Mouse (Mus musculus): ENCODE data around the gene Rnf224.
"Not testable (repeated sequence)": the region's sequence is repeated elsewhere in the genome, so short reads cannot be mapped to it uniquely, and the experiment has no call there.

The Rnf224 gene

GRCm38 (mm10) chr2:25236614-25237013 lies at the start of gene Rnf224:
Rnf224 (minus strand) TSS chr2:25236787.
- in situ Hi-C loops (cut with MseI, MboI), result no loop called here

DNA sequence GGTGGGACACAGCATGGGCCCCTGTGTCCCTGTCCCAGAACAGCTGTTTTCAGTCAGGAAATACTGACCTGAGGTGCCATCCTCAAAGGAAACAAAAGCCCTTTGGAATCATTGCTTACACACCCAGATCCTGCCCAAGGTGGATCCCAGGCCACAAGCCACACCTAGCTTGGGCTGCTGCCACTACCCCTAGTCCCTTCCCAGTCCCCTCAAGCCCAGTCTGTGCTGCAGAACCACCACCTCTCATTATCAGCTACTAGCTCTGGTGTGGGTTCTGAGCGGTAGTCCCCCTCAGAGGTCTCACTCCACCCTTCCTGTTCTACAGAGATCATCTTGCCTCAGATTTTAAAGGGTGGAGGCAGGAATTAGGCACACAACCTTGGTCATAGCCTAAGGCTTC lies 49.7 kb upstream of the Rnf224 start:
- in situ Hi-C loops (cut with MseI, MboI), result no loop called here

DNA sequence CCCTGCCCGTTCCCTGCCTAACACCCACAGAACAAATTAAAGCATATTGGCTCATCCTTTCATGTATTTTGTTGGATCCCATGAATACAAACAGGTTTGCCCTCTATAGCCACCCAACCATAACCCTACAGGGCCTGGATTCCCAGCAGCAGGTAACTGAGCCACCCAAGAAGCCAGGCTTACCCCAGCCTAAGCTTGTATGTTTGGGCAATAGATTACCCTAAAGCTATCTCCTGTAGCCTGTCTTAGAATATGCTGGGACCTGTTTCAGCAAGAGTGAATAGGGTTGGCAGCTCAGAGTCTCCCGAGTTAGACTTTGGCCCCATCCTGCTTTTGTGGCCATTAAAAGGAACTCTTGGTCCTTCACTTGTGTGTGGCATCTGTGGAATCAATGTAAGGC lies 49.0 kb upstream of the Rnf224 start:
- in situ Hi-C loops (cut with MseI, MboI), result no loop called here

DNA sequence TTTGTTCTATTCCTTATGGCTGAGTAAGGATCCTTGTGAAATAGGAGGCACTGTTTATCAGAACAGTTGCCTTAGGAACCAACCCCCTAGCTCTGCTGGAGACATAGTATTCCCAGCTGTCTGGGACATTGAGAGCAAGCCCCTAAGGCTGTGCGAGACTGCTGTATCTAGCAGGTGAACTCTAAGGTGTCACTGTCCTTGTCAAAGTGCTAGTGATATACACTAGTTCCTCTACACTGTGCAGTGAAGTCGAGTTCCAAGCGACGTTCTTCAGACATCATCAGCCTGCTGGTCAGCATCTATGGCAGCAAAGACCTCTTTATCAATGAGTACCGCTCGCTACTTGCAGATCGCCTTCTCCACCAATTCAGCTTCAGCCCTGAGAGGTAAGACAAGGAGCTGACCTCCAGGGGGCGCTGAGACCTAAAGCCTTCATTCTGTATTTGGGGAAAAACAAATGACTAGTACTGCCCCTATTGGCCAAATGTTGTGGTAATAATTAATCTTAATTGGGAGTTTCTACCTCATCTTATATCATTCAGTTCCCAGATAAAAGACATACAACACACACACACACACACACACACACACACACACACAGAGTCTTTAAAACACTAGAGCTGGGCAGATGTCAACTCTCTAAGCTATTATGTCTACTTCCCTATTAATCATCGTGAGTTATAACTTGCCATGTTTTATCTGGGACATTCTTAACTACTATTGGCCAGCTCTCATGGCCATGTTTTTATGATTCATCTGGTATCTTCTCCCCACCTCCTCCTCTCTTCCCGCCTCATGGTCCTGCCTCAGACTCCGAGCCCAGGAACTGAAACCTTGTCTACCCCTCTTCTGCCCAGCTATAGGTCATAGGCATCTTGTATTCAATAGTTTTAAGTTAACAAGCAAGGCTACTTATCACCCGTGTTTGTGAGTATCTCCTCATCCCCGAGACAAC lies 42.6 kb upstream of the Rnf224 start:
- in situ Hi-C loops (cut with MseI, MboI), result no loop called here

GRCm38 (mm10) chr2:25273010-25273409 lies 36.4 kb upstream of the Rnf224 start:
- in situ Hi-C loops (cut with MseI, MboI), result no loop called here

GRCm38 (mm10) chr2:25272515-25272914 lies 35.9 kb upstream of the Rnf224 start:
- in situ Hi-C loops (cut with MseI, MboI), result no loop called here

DNA sequence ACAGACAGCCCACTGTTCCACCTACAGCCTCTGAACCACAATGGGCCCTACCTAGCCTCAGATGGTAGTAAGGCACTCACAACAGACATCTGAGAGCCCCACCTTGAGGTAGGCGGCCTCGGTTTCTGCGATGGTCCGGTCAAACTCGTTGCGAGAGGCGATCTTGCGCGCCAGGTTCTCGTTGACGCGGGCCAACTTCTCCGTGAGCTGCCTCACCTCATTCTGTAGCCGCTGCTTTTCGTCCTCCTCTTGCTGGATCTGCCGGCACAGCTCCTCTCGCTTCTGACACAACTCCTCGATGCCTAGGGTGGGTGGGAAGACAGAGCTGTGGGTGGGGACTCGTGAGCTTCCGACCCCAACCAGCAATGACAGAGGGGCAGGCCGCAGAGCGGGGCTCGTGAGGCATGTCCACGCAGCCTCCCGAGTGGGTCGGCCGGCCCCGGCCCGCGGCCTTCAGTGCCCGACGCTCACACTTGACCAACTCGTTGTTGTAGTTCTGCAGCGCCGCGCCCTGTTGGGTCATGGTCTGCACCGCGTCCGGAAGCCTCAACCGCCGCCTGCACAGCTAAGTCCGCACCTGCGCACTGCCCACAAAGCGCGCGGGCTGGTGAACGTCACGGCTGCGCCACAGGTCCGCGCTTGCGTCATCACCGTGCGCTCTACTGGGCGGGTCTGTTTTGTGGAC lies 35.4 kb upstream of the Rnf224 start, which contains the start of the genes Ssna1 and Anapc2:
Gene Ssna1 (minus strand): TSS at position 612 of the 685 bp plus-strand sequence.
Gene Anapc2 (plus strand): TSS at position 652 of the 685 bp plus-strand sequence.
- in situ Hi-C loops (cut with MseI, MboI), result no loop called here

GRCm38 (mm10) chr2:25267746-25268309 lies 31.2 kb upstream of the Rnf224 start:
- in situ Hi-C loops (cut with MseI, MboI), result no loop called here

DNA sequence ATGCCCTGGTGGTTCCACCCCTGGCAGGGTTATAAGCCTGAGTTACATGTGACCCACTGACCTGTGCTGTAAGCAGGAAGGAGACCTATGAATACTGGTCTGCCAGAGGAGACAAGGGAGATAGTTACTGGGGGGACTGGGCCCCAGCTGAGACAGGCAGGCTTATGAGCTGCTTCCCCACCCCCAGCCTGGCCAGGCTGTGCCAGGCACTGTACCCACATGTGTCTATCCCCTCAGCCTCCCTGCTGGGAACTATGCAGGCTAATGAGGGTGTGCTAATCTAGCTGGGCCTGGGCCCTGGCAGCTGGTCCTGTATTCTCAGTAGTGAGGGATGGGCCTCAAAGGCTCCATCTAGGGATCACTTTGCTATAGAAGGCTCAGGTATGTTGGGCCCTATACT lies 30.7 kb upstream of the Rnf224 start:
- in situ Hi-C loops (cut with MseI, MboI), result no loop called here

DNA sequence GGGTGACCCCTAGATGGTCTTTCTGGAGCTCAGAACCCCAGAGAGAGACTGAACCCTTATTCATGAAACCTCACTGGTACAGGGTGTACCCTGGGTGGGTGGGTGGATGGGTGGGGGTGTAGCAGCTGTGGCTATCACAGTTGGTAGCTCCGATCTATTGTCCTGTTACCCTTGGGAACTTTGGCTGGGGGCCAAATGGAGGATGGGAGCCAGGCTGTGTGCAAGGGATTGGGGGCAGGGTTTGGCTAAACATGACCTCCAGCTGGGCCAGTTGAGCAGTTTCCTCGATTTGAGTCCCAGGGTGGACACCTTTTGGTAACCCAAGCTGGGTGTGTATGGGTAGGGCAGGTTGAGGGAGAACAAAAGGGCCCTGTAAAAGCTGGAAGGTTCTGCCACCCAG lies 30.1 kb upstream of the Rnf224 start:
- in situ Hi-C loops (cut with MseI, MboI), result no loop called here

DNA sequence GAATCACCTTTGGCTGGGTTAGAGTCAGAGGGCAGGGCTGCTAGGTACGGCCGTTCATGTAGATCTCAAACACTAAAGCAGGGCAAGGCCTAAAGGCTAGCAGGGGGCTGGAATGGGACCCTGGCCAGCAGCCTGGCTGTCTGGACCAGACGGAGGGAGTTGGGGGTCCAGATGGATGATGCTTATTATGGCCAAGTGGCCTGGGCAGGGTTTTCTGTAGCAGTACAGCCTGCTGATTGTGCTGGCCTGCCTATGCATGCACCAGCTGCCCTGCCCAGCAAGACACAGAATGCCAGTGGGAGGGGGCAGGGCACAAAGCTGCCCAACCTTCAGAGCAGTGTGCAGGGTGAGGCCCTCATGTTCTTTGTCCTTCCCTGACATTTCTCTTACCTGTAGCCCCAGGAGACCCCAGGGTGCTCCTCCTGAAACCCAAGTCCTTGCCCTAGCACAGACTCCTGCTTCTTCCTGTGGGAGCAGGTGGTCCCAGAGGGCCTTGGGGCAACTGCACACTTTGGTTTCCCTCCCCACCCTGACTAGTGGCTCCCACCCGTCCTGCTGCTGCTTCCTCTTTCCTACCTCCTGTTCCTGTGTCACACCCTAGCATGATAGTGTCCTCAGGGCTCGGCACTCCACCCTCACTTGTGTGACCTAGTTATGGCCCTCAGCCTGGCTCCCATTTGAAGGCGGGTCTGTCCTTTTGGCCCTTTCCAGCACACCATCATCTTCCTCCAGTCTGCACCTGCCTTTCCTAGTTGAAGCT lies 29.5 kb upstream of the Rnf224 start:
- in situ Hi-C loops (cut with MseI, MboI), result no loop called here

- in situ Hi-C loops (cut with MseI, MboI), result no loop called here
Measured at GRCm38 (mm10) chr2:25264851-25265250, 28.3 kb upstream of the Rnf224 start.

GRCm38 (mm10) chr2:25264286-25264660 lies 27.7 kb upstream of the Rnf224 start:
- in situ Hi-C loops (cut with MseI, MboI), result no loop called here

GRCm38 (mm10) chr2:25263623-25264285 lies 27.2 kb upstream of the Rnf224 start:
- in situ Hi-C loops (cut with MseI, MboI), result no loop called here

GRCm38 (mm10) chr2:25262795-25263622 lies 26.4 kb upstream of the Rnf224 start:
- in situ Hi-C loops (cut with MseI, MboI), result no loop called here

- in situ Hi-C loops (cut with MseI, MboI), result no loop called here
Measured at GRCm38 (mm10) chr2:25262291-25262767, 25.7 kb upstream of the Rnf224 start, which contains the start of gene Tprn. Tprn (plus strand) TSS chr2:25262618.

DNA sequence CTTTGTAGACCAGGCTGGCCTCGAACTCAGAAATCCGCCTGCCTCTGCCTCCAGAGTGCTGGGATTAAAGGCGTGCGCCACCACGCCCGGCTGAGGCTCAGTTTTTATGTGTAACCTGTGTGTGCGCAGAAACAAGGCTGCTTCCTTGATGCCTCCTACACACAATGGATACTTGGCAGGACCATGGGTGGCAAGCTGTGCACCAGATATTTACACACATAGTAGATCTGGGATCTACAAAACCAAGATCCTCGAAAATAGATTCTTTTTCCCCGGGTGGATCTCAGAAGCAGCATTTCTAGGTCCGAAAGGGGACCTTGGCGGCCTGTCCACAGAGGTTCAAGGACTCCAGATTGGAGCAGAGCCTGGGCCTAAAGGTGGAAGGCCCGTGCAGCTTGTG lies 25.3 kb upstream of the Rnf224 start:
- in situ Hi-C loops (cut with MseI, MboI), result no loop called here

GRCm38 (mm10) chr2:25258887-25259286 lies 22.3 kb upstream of the Rnf224 start:
- in situ Hi-C loops (cut with MseI, MboI), result no loop called here

GRCm38 (mm10) chr2:25257250-25257649 lies 20.7 kb upstream of the Rnf224 start:
- in situ Hi-C loops (cut with MseI, MboI), result not testable (repeated sequence)
